Mouse (Mus musculus) erythroblast, adult 5-6 weeks (primary cell): Measurements from ENCODE around the gene Tat. TPM values are rescaled to one million over a fixed set of nuclear protein-coding genes. Genes with fewer than 3 reads are reported as not detected.
A peak's percentile ranks its signal among the peaks of the same experiment; 100 is the strongest.

ENCODE experiments used
- ATAC-seq: replicated peaks from 2 replicates; pipeline ENCODE4 v1.8.0; 2016; ENCODE audit warnings: moderate number of reproducible peaks, mild to moderate bottlenecking, moderate TSS enrichment, inconsistent platforms; ENCODE audit not compliant: poor library complexity, low FRiP score, severe bottlenecking
- total RNA-seq, 2 experiments: library from RNA; stranded (forward) in 1 of 2; stranded (reverse) in 1 of 2; fragments of 150-400 nt in 1 of 2; fragments of 200-764, 138-1000 nt in 1 of 2; gene quantifications; 2 replicates each; pipeline versions ENCODE4 v1.2.3 to v1.2.4; 2015 to 2017; ENCODE audit warnings: low replicate concordance in 2 of 2

Tat gene
- total RNA-seq (2015; ENCODE audit: low replicate concordance) (not detected in 2 replicates), total RNA-seq (2017; ENCODE audit: low replicate concordance) (not detected in 2 replicates)

DNA sequence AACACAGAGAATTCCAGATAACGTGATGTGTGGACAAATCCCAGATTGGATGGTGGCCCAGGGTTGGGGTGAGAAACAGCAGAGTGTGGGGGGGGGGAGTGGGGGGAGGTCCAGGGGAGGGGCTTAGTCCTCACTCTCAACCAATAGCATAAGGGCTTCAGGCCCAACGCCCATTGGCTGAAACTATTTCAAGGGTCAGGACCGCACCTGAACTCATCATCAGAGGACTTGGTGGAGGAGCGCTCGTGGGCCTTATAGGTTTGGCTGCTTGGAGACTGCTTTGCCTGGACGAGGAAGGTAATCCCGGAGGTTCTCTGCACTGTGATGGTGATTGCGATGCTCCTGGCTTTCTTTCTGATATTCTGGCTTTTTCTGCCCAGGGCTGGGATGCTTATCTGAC lies at the start of gene Tat:
Gene Tat (plus strand): TSS at position 214 of the 400 bp plus-strand sequence.
- ATAC-seq, result no peak

- no peak for ATAC-seq
These were observed 48.5 kb upstream of the Tat start for GRCm38 (mm10) chr8:109941606-109942360.

GRCm38 (mm10) chr8:109945153-109945632 lies 45.0 kb upstream of the Tat start:
- no peak for ATAC-seq

GRCm38 (mm10) chr8:109945694-109946093 lies 44.5 kb upstream of the Tat start:
- no peak for ATAC-seq

DNA sequence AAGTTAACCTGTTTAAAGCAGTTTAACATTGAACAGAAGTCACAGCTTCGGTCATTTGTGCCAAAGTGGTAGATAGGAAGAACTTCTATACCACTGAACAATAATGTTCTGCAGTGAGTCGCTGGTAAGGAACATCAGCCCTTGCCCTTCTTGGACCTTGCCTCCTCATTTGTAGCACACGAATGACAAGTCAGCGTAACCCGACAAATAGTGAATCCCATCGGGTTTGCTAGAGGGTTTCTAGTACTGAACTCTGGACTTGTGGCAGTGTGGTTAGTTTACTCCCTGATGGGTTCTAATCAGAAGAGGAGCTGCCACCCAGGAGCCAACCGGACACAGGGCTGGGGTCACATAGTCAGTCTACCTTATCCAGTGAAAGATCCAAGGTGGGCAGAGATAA lies 44.0 kb upstream of the Tat start:
- ATAC-seq, result no peak

GRCm38 (mm10) chr8:109947447-109948284 lies 42.6 kb upstream of the Tat start:
- no peak for ATAC-seq

GRCm38 (mm10) chr8:109948285-109948564 lies 42.0 kb upstream of the Tat start:
- no peak for ATAC-seq

DNA sequence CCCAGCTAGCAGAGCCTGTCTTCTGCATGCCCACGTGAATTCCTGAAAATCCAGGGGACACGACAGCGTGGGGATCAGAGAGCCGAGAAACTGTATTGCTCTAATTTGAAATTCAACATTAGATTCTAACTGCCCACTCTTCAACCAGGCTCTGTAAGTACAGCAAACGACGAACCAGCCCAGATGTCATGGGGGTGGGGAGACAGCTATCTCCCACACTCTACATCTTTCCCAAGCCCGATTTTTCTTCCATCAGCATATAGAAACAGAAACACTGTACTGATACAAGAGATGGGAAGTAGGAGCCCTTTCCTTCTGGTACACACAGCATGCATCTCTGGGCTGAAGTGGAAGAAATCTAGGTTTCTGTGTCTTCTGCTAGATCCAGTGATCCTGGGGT lies 38.1 kb upstream of the Tat start:
- no peak for ATAC-seq

DNA sequence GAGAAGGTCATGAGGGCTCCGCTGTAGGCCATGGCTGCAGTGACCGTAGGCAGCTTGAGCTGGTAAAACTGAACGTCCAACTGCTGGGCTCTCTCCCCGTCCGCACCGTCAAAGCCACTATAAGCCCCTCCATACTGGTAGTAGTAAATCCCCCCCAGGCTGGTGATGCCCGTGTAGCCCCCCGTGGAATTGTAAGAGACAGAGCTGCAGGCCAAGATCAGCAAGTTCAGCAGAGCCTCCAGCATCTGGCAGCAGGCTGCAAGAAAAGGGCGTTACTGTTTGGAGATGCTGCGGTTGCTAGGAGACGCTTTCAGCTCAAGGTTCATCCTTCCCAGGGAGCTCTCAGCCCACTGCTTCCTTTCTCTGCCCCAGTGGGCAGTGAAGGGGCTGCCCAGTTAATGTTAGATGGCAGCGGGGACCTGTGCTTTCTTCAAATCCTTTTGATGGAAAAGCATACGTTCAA lies 35.7 kb upstream of the Tat start:
- no peak for ATAC-seq

DNA sequence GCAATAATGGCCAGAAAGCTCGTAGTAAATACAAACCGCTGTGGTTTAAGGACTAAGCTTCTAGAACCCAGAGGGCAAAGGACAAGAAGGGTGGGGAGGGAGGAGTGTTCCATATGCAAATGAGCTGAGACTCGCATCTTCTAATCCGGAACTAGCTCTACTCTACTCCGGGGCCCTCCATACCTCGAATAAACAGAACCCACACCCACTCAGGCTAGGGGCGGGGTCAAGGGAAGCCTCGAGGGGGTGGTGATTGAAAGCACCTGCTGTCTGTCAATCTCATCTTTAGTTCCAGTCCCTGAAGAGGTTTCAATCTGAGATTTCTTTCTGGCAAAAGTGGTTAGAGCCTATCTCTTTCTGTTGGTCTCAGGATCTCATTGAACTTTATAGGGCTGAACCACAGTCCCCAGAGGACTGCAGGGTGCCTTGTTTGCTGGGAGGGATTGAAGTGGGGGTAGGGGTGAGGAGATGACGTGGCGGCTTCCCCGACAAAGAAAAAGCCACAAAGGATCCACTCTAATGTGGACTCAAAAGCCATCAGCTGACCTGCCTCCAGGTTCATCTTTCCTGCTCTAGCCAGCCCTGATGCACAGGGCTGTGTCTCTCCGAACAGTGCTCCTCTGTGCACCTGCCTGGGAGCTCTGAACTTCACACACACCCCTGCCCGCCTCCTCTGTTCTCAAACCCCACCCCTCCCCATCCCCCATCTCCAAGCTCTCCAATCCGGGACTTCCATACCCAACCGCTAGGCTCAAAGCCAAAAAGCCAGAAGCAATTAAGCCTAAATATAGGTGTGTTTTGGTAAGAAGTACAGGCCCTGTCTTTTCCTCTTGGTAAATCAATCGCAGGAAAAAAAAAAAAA lies 32.8 kb upstream of the Tat start:
- no peak for ATAC-seq

DNA sequence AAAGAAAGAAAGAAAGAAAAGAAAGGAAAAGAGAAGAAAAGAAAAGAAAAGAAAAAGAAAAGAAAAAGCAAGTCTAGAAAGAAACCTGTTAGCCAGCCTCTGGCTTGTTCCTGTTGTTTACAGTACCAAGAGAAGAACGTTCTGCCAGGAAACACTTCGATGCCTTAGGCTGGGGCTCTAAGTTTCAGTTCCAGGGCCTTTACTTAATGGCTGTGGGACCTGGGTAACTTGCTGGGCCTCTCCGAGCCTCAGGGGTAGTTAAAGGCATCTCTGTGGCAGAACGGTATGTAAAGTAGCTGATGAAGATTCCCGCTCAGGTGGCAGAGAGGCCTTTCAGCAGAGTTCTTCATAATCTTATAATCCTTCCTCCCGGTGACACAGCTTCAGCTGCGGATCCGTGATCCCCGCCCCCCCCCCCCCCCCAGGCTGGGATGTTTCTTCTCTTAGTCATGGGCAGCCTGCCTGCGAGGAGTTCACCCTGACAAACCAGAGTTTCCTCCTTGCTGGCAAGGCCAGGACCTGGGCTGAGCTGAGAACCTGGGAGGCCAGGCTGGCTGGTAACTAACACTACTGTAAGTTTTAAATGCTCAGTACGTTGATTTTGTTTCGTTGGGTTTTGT lies 32.1 kb upstream of the Tat start:
- ATAC-seq, result no peak

- ATAC-seq, result no peak
These were observed 31.1 kb upstream of the Tat start for GRCm38 (mm10) chr8:109959112-109959511.

DNA sequence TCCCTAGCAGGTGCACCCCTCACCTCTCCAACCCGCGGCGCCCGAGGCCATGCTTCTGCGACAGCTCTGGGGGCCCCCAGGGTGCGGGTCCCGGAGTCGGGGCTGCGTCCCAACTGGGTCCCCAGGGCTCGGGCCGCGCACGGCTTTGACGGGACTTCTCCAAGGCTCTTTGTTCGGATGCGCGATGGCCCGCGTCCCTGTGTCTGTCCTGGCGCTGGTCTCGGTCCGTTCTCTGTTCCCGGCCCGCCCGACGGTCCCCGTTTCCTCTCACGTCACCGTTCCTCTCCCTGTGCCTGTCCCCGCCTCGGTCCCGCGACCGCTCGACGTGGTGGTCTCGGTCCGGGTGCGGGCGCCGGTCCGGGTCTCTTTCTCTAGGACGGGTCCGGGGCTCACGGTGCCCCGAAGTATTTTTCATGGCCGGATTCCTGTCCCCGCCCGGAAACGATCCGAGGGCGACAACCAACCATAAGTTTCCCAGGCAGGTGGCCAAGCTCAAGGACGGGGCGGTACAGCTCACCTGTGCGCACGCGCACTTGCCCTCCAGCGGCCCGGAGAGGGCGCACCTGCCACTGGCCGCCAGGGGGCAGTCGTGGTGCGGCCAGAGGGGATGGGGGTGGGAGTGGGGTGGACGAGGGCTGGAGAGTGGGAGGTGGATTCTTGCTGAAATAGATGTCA lies 28.4 kb upstream of the Tat start, which contains the start of gene Marveld3:
Gene Marveld3 (minus strand): TSS at position 511 of the 675 bp plus-strand sequence.
- peak; percentile 88 for ATAC-seq

DNA sequence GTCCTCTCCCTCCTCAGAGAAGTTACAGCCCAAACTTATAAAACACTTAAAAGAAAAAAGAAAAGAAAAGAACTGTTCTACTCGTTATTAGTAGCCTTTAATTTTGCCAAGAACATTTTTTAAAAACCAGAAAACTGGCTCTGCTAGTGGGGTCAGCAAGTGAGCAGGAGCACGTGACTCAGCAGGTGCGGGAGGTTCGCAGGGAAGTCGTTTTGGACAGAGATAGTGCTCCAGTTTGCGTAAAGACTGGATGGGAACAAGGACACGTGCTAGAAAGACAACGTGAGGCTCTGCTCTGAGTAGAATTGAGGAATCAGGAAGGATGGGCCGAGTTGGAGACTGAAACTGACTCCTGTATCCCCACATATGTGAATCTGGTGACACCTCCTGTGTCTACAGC lies 27.3 kb upstream of the Tat start:
- ATAC-seq, result no peak

GRCm38 (mm10) chr8:109963421-109963820 lies 26.8 kb upstream of the Tat start:
- ATAC-seq, result no peak

GRCm38 (mm10) chr8:109964106-109964505 lies 26.1 kb upstream of the Tat start:
- no peak for ATAC-seq

DNA sequence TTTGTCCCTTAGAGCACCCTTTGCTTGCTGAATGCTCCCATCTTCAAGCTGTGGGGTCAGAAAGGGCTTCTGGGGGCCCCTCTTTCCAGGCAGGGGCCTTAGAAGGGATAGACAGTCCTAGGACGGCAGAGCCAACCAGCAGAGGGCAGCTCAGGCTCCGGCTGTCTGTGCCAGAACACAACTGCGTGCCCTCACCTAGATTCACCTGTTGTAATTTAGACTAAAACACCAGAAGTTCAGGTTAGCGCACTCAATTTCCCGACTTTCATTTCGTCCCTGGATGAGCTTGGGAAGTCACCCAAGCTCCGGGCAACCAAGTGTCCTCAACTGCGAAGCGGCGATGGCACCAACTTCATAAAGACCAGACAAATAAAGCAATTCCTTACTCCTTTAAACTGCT lies 21.4 kb upstream of the Tat start:
- ATAC-seq, result no peak

DNA sequence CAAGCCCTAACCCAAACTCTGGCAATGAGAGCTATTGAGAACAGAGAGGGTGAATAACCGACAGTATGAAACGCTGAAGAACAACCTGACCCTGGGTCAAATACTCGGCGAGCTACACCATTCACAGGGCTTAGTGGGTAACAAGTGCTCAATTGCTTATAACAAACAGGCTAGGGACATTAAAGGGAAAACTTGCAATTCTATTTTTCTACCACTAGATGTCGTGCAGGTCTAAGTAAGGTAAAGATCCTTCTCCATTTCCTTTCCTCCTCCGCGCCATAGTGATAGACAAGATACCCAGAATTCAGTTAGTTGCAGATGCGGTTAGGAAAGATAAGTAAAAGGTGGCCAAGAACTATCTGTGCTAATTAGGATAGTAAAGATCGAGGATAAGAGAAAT lies 19.9 kb upstream of the Tat start:
- peak; percentile 90 for ATAC-seq

DNA sequence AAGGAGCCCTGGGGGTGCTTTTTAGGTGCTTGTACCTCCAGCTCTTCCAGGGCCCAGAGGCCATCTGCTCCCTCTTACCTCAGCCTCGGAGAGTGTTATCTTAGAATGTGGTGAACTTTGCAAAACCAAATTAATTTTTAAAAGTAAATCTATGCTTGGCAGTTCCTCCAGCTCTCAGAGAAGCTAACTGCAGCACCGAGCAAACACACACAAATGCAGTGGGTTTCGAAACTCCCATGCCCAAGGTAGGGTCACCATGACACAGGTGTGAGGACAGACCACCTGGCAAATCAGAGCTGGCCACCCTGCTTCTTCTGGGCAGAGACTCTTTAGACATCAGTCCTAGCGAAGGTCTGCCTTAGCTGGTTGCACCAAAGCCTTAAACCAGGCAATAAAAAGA lies 17.3 kb upstream of the Tat start:
- no peak for ATAC-seq
